Mouse (Mus musculus) CH12.LX (cell line): ENCODE data around the gene Omg. TPM values are rescaled to one million over a fixed set of nuclear protein-coding genes. Genes with fewer than 3 reads are reported as not detected.

Experiments used
- DNase-seq: peaks from one replicate; pipeline ENCODE4 v3.0.0-alpha.2; 2013; ENCODE audit errors: extremely low read depth
- H3K27ac ChIP-seq: 2 replicates; pipeline ENCODE4 v1.5.1; 2012; ENCODE audit warnings: low read depth, mild to moderate bottlenecking, control low read depth, moderate library complexity; ENCODE audit not compliant: insufficient read depth
- H3K27me3 ChIP-seq: replicated peaks from 2 replicates; pipeline ENCODE3; 2012; ENCODE audit warnings: inconsistent platforms
- H3K36me3 ChIP-seq, 2 experiments: replicated peaks in 1 of 2; 2 replicates each; pipeline versions ENCODE3 to v1.6.1; 2012; ENCODE audit warnings: inconsistent platforms in 1 of 2, low read length in 1 of 2, mild to moderate bottlenecking in 1 of 2, mixed read lengths in 1 of 2, moderate library complexity in 1 of 2; ENCODE audit not compliant: control insufficient read depth in 1 of 2, insufficient read depth in 1 of 2
- H3K4me1 ChIP-seq, 2 experiments: 2 replicates each; pipeline ENCODE4 v1.6.1; 2012; ENCODE audit warnings: inconsistent platforms in 1 of 2, moderate library complexity in 1 of 2; ENCODE audit not compliant: insufficient read depth in 2 of 2, control insufficient read depth in 1 of 2
- H3K4me2 ChIP-seq: 2 replicates; pipeline ENCODE4 v1.6.1; 2012; ENCODE audit warnings: low read depth, mild to moderate bottlenecking, control low read depth; ENCODE audit not compliant: poor library complexity, insufficient read depth, severe bottlenecking
- H3K4me3 ChIP-seq, 3 experiments: fragments of 150-350 bp in 1 of 3; sonication (generic) in 1 of 3; replicated peaks in 1 of 3; 2 replicates each; pipeline versions ENCODE3 to v1.5.1; 2011 to 2012; ENCODE audit warnings: low read depth in 2 of 3, low read length in 2 of 3, mild to moderate bottlenecking in 2 of 3, moderate library complexity in 2 of 3, control low read depth in 1 of 3, improper control_type of control experiment in 1 of 3, inconsistent platforms in 1 of 3, mixed read lengths in 1 of 3; ENCODE audit not compliant: poor library complexity in 1 of 3
- H3K79me2 ChIP-seq: replicated peaks from 2 replicates; pipeline ENCODE4 v1.6.1; 2012; ENCODE audit warnings: mild to moderate bottlenecking, moderate library complexity; ENCODE audit not compliant: control insufficient read depth, poor library complexity, insufficient read depth, severe bottlenecking; ENCODE audit errors: extremely low read depth
- H3K9ac ChIP-seq: 2 replicates; pipeline ENCODE4 v1.6.1; 2012; ENCODE audit warnings: low read depth, mild to moderate bottlenecking, control low read depth, moderate library complexity; ENCODE audit not compliant: insufficient read depth
- H3K9me3 ChIP-seq: replicated peaks from 2 replicates; pipeline ENCODE3; 2012; ENCODE audit warnings: low read length, inconsistent platforms, mixed read lengths
- CHD2 ChIP-seq: IDR thresholded peaks from 2 replicates; pipeline ENCODE4 v1.6.1; 2011; ENCODE audit warnings: low read length, improper control_type of control experiment
- CTCF ChIP-seq, 2 experiments: IDR thresholded peaks in 1 of 2; conservative IDR thresholded peaks in 1 of 2; 2 replicates each; pipeline ENCODE4 v1.5.1; 2011 to 2012; ENCODE audit warnings: low read depth in 2 of 2, low read length in 2 of 2, improper control_type of control experiment in 1 of 2, inconsistent platforms in 1 of 2, mild to moderate bottlenecking in 1 of 2, moderate library complexity in 1 of 2
- E2F4 ChIP-seq: IDR thresholded peaks from 2 replicates; pipeline ENCODE4 v1.6.1; 2011; ENCODE audit warnings: low read depth, low read length, improper control_type of control experiment; ENCODE audit not compliant: insufficient replicate concordance
- ELF1 ChIP-seq: IDR thresholded peaks from 2 replicates; pipeline ENCODE4 v1.6.1; 2014; ENCODE audit warnings: low read depth, mild to moderate bottlenecking, inconsistent platforms, low read length, improper control_type of control experiment
- ETS1 ChIP-seq: conservative IDR thresholded peaks from 2 replicates; pipeline ENCODE4 v1.6.1; 2012; ENCODE audit warnings: low read depth, mild to moderate bottlenecking, inconsistent platforms, low read length, improper control_type of control experiment, moderate library complexity
- GABPA ChIP-seq: IDR thresholded peaks from 2 replicates; pipeline ENCODE4 v1.6.1; 2012; ENCODE audit warnings: low read depth, low read length, improper control_type of control experiment, inconsistent platforms; ENCODE audit not compliant: insufficient replicate concordance
- JUND ChIP-seq: conservative IDR thresholded peaks from 2 replicates; pipeline ENCODE4 v1.6.1; 2011; ENCODE audit warnings: low read depth, low read length, improper control_type of control experiment
- KAT2A ChIP-seq: IDR thresholded peaks from 2 replicates; pipeline ENCODE4 v1.6.1; 2012; ENCODE audit warnings: low read length, improper control_type of control experiment, inconsistent platforms; ENCODE audit not compliant: insufficient replicate concordance
- MEF2A ChIP-seq: IDR thresholded peaks from 2 replicates; pipeline ENCODE4 v1.6.1; 2014; ENCODE audit warnings: low read depth, mild to moderate bottlenecking, inconsistent platforms, low read length, improper control_type of control experiment, borderline replicate concordance
- MYC ChIP-seq: IDR thresholded peaks from 2 replicates; pipeline ENCODE4 v1.6.1; 2011; ENCODE audit warnings: low read depth, mild to moderate bottlenecking, improper control_type of control experiment, low read length
- NRF1 ChIP-seq: IDR thresholded peaks from 2 replicates; pipeline ENCODE4 v1.6.1; 2014; ENCODE audit warnings: low read depth, mild to moderate bottlenecking, inconsistent platforms, low read length, improper control_type of control experiment, moderate library complexity
- RAD21 ChIP-seq: IDR thresholded peaks from 2 replicates; pipeline ENCODE4 v1.6.1; 2011; ENCODE audit warnings: low read depth, mild to moderate bottlenecking, low read length, improper control_type of control experiment, moderate library complexity
- RCOR1 ChIP-seq: conservative IDR thresholded peaks from 2 replicates; pipeline ENCODE4 v1.6.1; 2012; ENCODE audit warnings: low read depth, mild to moderate bottlenecking, inconsistent platforms, low read length, improper control_type of control experiment
- SMC3 ChIP-seq: IDR thresholded peaks from 2 replicates; pipeline ENCODE4 v1.6.1; 2011; ENCODE audit warnings: low read depth, low read length, improper control_type of control experiment
- TBP ChIP-seq: conservative IDR thresholded peaks from 2 replicates; pipeline ENCODE4 v1.6.1; 2011; ENCODE audit warnings: low read depth, low read length, improper control_type of control experiment
- TCF12 ChIP-seq: IDR thresholded peaks from 2 replicates; pipeline ENCODE4 v1.6.1; 2014; ENCODE audit warnings: low read depth, mild to moderate bottlenecking, inconsistent platforms, low read length, improper control_type of control experiment
- UBTF ChIP-seq: IDR thresholded peaks from 2 replicates; pipeline ENCODE4 v1.6.1; 2012; ENCODE audit warnings: low read depth, mild to moderate bottlenecking, inconsistent platforms, low read length, improper control_type of control experiment, moderate library complexity
- USF1 ChIP-seq: IDR thresholded peaks from 2 replicates; pipeline ENCODE4 v1.6.1; 2014; ENCODE audit warnings: low read depth, mild to moderate bottlenecking, inconsistent platforms, low read length, improper control_type of control experiment
- ZC3H11A ChIP-seq: IDR thresholded peaks from 2 replicates; pipeline ENCODE4 v1.6.1; 2012; ENCODE audit warnings: low read depth, mild to moderate bottlenecking, inconsistent platforms, low read length, improper control_type of control experiment
- ZKSCAN1 ChIP-seq: IDR thresholded peaks from 2 replicates; pipeline ENCODE4 v1.6.1; 2012; ENCODE audit warnings: low read depth, inconsistent platforms, low read length, improper control_type of control experiment, borderline replicate concordance
- ZMIZ1 ChIP-seq: IDR thresholded peaks from 2 replicates; pipeline ENCODE4 v1.6.1; 2012; ENCODE audit warnings: low read depth, mild to moderate bottlenecking, inconsistent platforms, low read length, improper control_type of control experiment
- dilution Hi-C: fragments of 300-500 bp; cut with MboI; formaldehyde crosslinking; loops from 2 replicates; pipeline ENCODE4 v1.14.3; 2020; ENCODE audit warnings: low sequenced_read_pairs; ENCODE audit not compliant: extremely low pct_unique_long_range_greater_than_20kb, extremely low pct_ligation_motif_present
- in situ Hi-C: fragments of 300-500 bp; cut with MboI; formaldehyde crosslinking; loops from 3 replicates; pipeline ENCODE4 v1.14.3; 2019; ENCODE audit warnings: low sequenced_read_pairs, low pct_ligation_motif_present, low pct_unique_long_range_greater_than_20kb, mixed read lengths
- polyA plus RNA-seq: library from polyadenylated mRNA; unstranded; fragments of >175 nt; gene quantifications from 2 replicates; pipeline ENCODE4 v1.2.1, GENCODE M21; 2012; ENCODE audit warnings: low read depth; ENCODE audit not compliant: insufficient read length
- total RNA-seq, 2 experiments: library from RNA; depleted of rRNA; stranded (reverse); fragments of 300-350 nt in 1 of 2; fragments of >200 nt in 1 of 2; gene quantifications; 2 replicates each; pipeline ENCODE4 v1.2.3; 2012 to 2014

Gene Omg
- total and polyA plus RNA-seq, 3 experiments, result 0.09 to 0.17 (median 0.13) TPM

GRCm38 (mm10) chr11:79483392-79483791 is 20.5 kb downstream of the Omg start:
- Histone ChIP-seq H3K9ac (0 out of 2 replicates have a peak overlapping the region, but pooled peaks have one; percentile 41), H3K9me3 (no peaks in the 10 kb centered on the region), H3K4me1 (peaks cover 11 to 43% of the 10 kb centered on the region in 2 experiments)
- dilution Hi-C loops, result no loop called here
- no peak for DNase-seq
- in situ Hi-C loops, result no loop called here
- TF ChIP-seq ZC3H11A (no peak), USF1 (no peak), ETS1 (no peak), GABPA (no peak), MYC (no peak), ZKSCAN1 (no peak), SMC3 (no peak)
- TF ChIP-seq, all 38 proteins: peak for 0
- peak overlapping the region; percentile 61; the same call in 1 of the 2 replicates for H3K4me2 ChIP-seq
- no peak overlapping the region for H3K4me3 ChIP-seq
- no peaks in the 10 kb centered on the region for H3K79me2 ChIP-seq
- H3K27ac ChIP-seq, result peak overlapping the region; percentile 50; the same call in 1 of the 2 replicates
- no peaks in the 10 kb centered on the region for H3K27me3 ChIP-seq
- H3K36me3 ChIP-seq, result peaks cover 4 to 25% of the 10 kb centered on the region in 2 experiments

- no peaks in the 10 kb centered on the region for H3K4me1 ChIP-seq
- H3K79me2 ChIP-seq, result no peaks in the 10 kb centered on the region
- H3K4me3 ChIP-seq, result no peak overlapping the region
- DNase-seq, result no peak
- no peak for TF ChIP-seq RAD21
- TF ChIP-seq RCOR1, result no peak
- no peak for TF ChIP-seq TCF12
- no peak for TF ChIP-seq TBP
- TF ChIP-seq MEF2A, result no peak
- no peak for TF ChIP-seq JUND
- no peak for TF ChIP-seq CHD2
- no peak for TF ChIP-seq ZMIZ1
- no peak for TF ChIP-seq E2F4
- TF ChIP-seq KAT2A, result no peak
- no peak for TF ChIP-seq UBTF
- no peak for TF ChIP-seq CTCF (conservative IDR thresholded peaks at IDR 0.05 in 1 of 2, IDR thresholded peaks at IDR 0.05 in 1 of 2; ENCODE audit: low read depth in 2 of 2, low read length in 2 of 2)
- no peak for TF ChIP-seq GABPA
- TF ChIP-seq ELF1, result no peak
- no peak for TF ChIP-seq SMC3
- TF ChIP-seq NRF1, result no peak
- dilution Hi-C loops (no loop called here), in situ Hi-C loops (no loop called here)
- H3K27ac ChIP-seq, result no peak overlapping the region
- no peaks in the 10 kb centered on the region for H3K27me3 ChIP-seq
- no peak overlapping the region for H3K9ac ChIP-seq
- H3K36me3 ChIP-seq, result peaks cover 13 to 52% of the 10 kb centered on the region in 2 experiments
- no peak overlapping the region for H3K4me2 ChIP-seq
- H3K9me3 ChIP-seq, result no peaks in the 10 kb centered on the region
Observed at GRCm38 (mm10) chr11:79468097-79468496, 35.8 kb downstream of the Omg start.
